Mouse (Mus musculus) gastrocnemius, adult 2 months (tissue): ENCODE measurements around the gene Ankrd22. TPM values are rescaled to one million over a fixed set of nuclear protein-coding genes. Genes with fewer than 3 reads are reported as not detected.

Experiments used
- DNase-seq: peaks from one replicate; pipeline ENCODE4 v3.0.0; 2022
- H3K27ac ChIP-seq: fragments of 200-600 bp; 2 replicates; pipeline ENCODE4 v1.8.1; 2022; ENCODE audit warnings: mild to moderate bottlenecking
- H3K4me3 ChIP-seq: fragments of 200-600 bp; 2 replicates; pipeline ENCODE4 v1.8.1; 2022; ENCODE audit warnings: mild to moderate bottlenecking, moderate library complexity
- CTCF ChIP-seq: fragments of 200-600 bp; IDR thresholded peaks from 2 replicates; pipeline ENCODE4 v1.8.1; 2022; ENCODE audit warnings: antibody characterized with exemption, mild to moderate bottlenecking, moderate library complexity
- intact Hi-C: fragments of 180-260 bp; cut with DNase I; formaldehyde crosslinking; loops from one replicate; pipeline ENCODE4 v1.15.1; 2025
- total RNA-seq, 2 experiments: library from RNA; stranded (reverse); gene quantifications; 2 replicates each; pipeline ENCODE4 v1.2.3; 2021

The Ankrd22 gene
- total RNA-seq, 2 experiments from 2014 or later = not detected

GRCm38 (mm10) chr19:34101888-34102287 lies 64.0 kb downstream of the Ankrd22 start:
- Histone ChIP-seq H3K4me3 (no peak overlapping the region), H3K27ac (no peak overlapping the region)
- TF ChIP-seq CTCF = no peak
- intact Hi-C loops = no loop called here
- DNase-seq = no peak

DNA sequence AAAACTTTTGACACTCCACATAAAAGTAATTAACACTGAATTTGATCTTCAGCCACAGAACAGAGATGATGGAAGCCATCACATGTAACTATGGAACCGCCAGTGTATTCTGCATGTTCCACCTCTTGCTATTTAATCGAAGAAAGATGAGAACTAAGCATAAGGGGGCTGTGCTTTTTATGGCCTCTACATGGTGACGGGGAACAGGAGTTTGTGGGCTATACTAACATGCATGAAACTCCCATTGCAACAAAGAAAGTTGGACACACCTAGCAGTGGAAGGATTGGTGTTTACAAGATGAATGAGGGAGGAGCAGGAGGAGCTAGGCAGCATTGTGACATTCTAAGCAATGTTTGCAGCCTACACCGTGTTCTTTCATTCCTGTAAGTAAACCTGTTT lies 65.2 kb downstream of the Ankrd22 start, which contains the start of gene Lipm:
TSS of gene Lipm (plus strand) at position 301 of the 400 bp plus-strand sequence.
- no peak within 1 kb of the TSS for H3K27ac ChIP-seq
- intact Hi-C loops = no loop called here
- TF ChIP-seq CTCF = no peak
- no peak within 1 kb of the TSS for H3K4me3 ChIP-seq
- DNase-seq = no peak

- no peak for TF ChIP-seq CTCF
- no peak for DNase-seq
- Histone ChIP-seq H3K4me3 (no peak overlapping the region), H3K27ac (no peak overlapping the region)
- intact Hi-C loops = no loop called here
Measured at GRCm38 (mm10) chr19:34096228-34096627, 69.6 kb downstream of the Ankrd22 start.

DNA sequence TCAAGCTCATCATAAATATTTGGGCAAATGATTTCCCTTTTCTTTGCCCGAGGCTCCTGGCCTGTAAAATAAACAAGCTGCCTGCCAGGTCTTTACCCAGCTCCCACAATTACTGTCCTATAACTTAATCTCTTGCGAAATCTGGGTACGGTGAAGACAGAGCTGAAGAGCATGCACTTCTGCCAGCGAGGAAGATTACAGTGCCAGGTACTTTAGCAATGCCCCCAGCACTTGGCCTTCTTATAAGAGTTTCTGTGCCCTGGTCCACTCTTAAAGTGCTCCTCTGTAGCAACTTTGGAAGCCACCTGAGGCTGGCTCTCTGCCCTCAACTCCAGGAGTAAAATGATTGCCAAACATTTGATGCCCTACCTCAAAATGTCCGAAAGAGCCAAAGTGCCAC lies 70.5 kb downstream of the Ankrd22 start:
- DNase-seq = no peak
- intact Hi-C loops = no loop called here
- no peak overlapping the region for H3K4me3 ChIP-seq
- no peak overlapping the region for H3K27ac ChIP-seq
- no peak for TF ChIP-seq CTCF

- no peak for TF ChIP-seq CTCF
- DNase-seq = no peak
- no peak overlapping the region for H3K4me3 ChIP-seq
- intact Hi-C loops = no loop called here
- H3K27ac ChIP-seq = no peak overlapping the region
Measured at GRCm38 (mm10) chr19:34089011-34089680, 76.7 kb downstream of the Ankrd22 start.

DNA sequence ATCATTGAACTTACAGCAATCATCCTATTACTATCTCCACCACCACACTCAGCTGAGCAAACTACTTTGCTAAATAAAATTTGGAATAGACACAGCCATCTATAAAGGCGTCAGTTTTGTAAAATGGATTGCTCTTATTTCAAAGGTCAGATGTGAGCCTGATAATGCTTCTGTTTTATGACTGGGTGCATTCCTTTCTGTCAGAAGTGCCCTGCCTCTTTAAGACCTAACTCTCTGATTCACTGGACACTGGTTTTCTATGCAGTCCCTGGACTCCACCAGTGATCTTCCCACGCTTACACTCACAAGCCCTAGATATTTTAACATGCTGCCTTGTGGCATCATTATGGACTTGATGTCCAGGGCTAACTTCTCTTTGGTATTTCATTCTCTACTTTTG lies 87.7 kb downstream of the Ankrd22 start:
- Histone ChIP-seq H3K27ac (no peak overlapping the region), H3K4me3 (no peak overlapping the region)
- TF ChIP-seq CTCF = no peak
- intact Hi-C loops = no loop called here
- DNase-seq = no peak

- DNase-seq = no peak
- H3K27ac ChIP-seq = no peak overlapping the region
- TF ChIP-seq CTCF = no peak
- no peak overlapping the region for H3K4me3 ChIP-seq
- intact Hi-C loops = no loop called here
Measured at GRCm38 (mm10) chr19:34074239-34074638, 91.6 kb downstream of the Ankrd22 start.

Other genes starting within 250 kb of the Ankrd22 start
- gene Lipf, start 204.9 kb downstream of the Ankrd22 start, total RNA-seq = not detected
- not detected for gene Lipk, start 157.8 kb downstream of the Ankrd22 start, total RNA-seq
- gene Lipn, start 98.7 kb downstream of the Ankrd22 start, total RNA-seq = not detected
- gene Lipm, start 65.1 kb downstream of the Ankrd22 start, total RNA-seq = not detected
- under 1 TPM; 0.59 to 0.84 TPM for gene Stambpl1, start 26.2 kb upstream of the Ankrd22 start, total RNA-seq
- gene Acta2, start 89.5 kb upstream of the Ankrd22 start, total RNA-seq = 10 to 100 TPM; 52.8 to 61.6 TPM
- 1 to 10 TPM; 4.0 to 5.8 TPM for gene Fas, start 124.6 kb upstream of the Ankrd22 start, total RNA-seq